Mouse (Mus musculus): ENCODE results near the gene Tbp. TPM values are rescaled to one million over a fixed set of nuclear protein-coding genes. Genes with fewer than 3 reads are reported as not detected.

Gene Tbp
- total RNA-seq (2014; rRNA removed; ENCODE audit: low replicate concordance) (22.5 and 26.7 TPM in 2 replicates), polyA plus RNA-seq (2015; fragmentation: Nextera tagmentation; extraction: Ambion mirVana) (14.7 and 16.5 TPM in 2 replicates)

- peak; percentile 96 for DNase-seq (ENCODE audit: low spot score)
- under 1% methylated on average over 63 of the region's 63 CpGs for WGBS
- Histone ChIP-seq H3K27me3 (ENCODE audit: control insufficient read depth, insufficient read depth, low read length) (no peaks in the 10 kb centered on the region), H3K4me3 (ENCODE audit: low read depth, low read length) (peak within 1 kb of the TSS; percentile 96), H3K9me3 (replicated peaks; ENCODE audit: control insufficient read depth, low read length) (no peaks in the 10 kb centered on the region), H3K36me3 (replicated peaks; ENCODE audit: control insufficient read depth, insufficient read depth, low read length) (peaks cover 26% of the 10 kb centered on the region), H3K27ac (ENCODE audit: low read depth) (peak within 1 kb of the TSS; percentile 95), H3K9ac (replicated peaks; ENCODE audit: low read depth, low read length) (peak within 1 kb of the TSS; percentile 80), H3K4me2 (ENCODE audit: low read depth, low read length) (peak within 1 kb of the TSS; percentile 79), H3K4me1 (ENCODE audit: control insufficient read depth, insufficient read depth) (peaks cover 28% of the 10 kb centered on the region)
- peak; percentile 90 for ATAC-seq (ENCODE audit: insufficient read depth, low read depth)
- TF ChIP-seq CTCF (IDR thresholded peaks at IDR 0.05; ENCODE audit: low read depth) (no peak), EP300 (IDR thresholded peaks at IDR 0.05; ENCODE audit: low read depth) (peak; percentile 70; the same call in 1 of the 2 replicates)
Measured at GRCm38 (mm10) chr17:15499656-15500394, at the start of gene Tbp, which contains the start of gene Psmb1. Gene Tbp (plus strand): TSS chr17:15499888. Gene Psmb1 (minus strand): TSS chr17:15499751.

GRCm38 (mm10) chr17:15455203-15455602 lies 44.5 kb upstream of the Tbp start:
- no peak overlapping the region for H3K4me3 ChIP-seq (ENCODE audit: low read depth, low read length)
- ATAC-seq (ENCODE audit: insufficient read depth, low read depth), result no peak
- 0 out of 2 replicates have a peak, but pooled peaks cover 2% of the 10 kb centered on the region for H3K4me1 ChIP-seq (ENCODE audit: control insufficient read depth, insufficient read depth)
- no peaks in the 10 kb centered on the region for H3K27me3 ChIP-seq (ENCODE audit: control insufficient read depth, insufficient read depth, low read length)
- H3K27ac ChIP-seq (ENCODE audit: low read depth), result no peak overlapping the region
- no peak for DNase-seq (ENCODE audit: low spot score)
- H3K36me3 ChIP-seq (replicated peaks; ENCODE audit: control insufficient read depth, insufficient read depth, low read length), result no peaks in the 10 kb centered on the region
- WGBS, result 67% methylated on average over 4 of the region's 4 CpGs
- TF ChIP-seq CTCF (IDR thresholded peaks at IDR 0.05; ENCODE audit: low read depth) (no peak), EP300 (IDR thresholded peaks at IDR 0.05; ENCODE audit: low read depth) (no peak)
- no peaks in the 10 kb centered on the region for H3K9me3 ChIP-seq (replicated peaks; ENCODE audit: control insufficient read depth, low read length)
- no peak overlapping the region for H3K9ac ChIP-seq (replicated peaks; ENCODE audit: low read depth, low read length)
- no peak overlapping the region for H3K4me2 ChIP-seq (ENCODE audit: low read depth, low read length)

GRCm38 (mm10) chr17:15456595-15456994 lies 43.1 kb upstream of the Tbp start:
- H3K4me2 ChIP-seq (ENCODE audit: low read depth, low read length), result no peak overlapping the region
- no peak overlapping the region for H3K4me3 ChIP-seq (ENCODE audit: low read depth, low read length)
- 85% methylated on average over 2 of the region's 2 CpGs for WGBS
- no peak for ATAC-seq (ENCODE audit: insufficient read depth, low read depth)
- DNase-seq (ENCODE audit: low spot score), result no peak
- no peaks in the 10 kb centered on the region for H3K36me3 ChIP-seq (replicated peaks; ENCODE audit: control insufficient read depth, insufficient read depth, low read length)
- H3K9me3 ChIP-seq (replicated peaks; ENCODE audit: control insufficient read depth, low read length), result no peaks in the 10 kb centered on the region
- H3K27me3 ChIP-seq (ENCODE audit: control insufficient read depth, insufficient read depth, low read length), result no peaks in the 10 kb centered on the region
- H3K27ac ChIP-seq (ENCODE audit: low read depth), result no peak overlapping the region
- TF ChIP-seq CTCF (IDR thresholded peaks at IDR 0.05; ENCODE audit: low read depth), result no peak
- no peak for TF ChIP-seq EP300 (IDR thresholded peaks at IDR 0.05; ENCODE audit: low read depth)
- H3K4me1 ChIP-seq (ENCODE audit: control insufficient read depth, insufficient read depth), result peaks cover 6% of the 10 kb centered on the region
- no peak overlapping the region for H3K9ac ChIP-seq (replicated peaks; ENCODE audit: low read depth, low read length)

- TF ChIP-seq CTCF (IDR thresholded peaks at IDR 0.05; ENCODE audit: low read depth) (no peak), EP300 (IDR thresholded peaks at IDR 0.05; ENCODE audit: low read depth) (no peak)
- Histone ChIP-seq H3K36me3 (replicated peaks; ENCODE audit: control insufficient read depth, insufficient read depth, low read length) (no peaks in the 10 kb centered on the region), H3K4me2 (ENCODE audit: low read depth, low read length) (no peak overlapping the region), H3K9ac (replicated peaks; ENCODE audit: low read depth, low read length) (no peak overlapping the region), H3K27me3 (ENCODE audit: control insufficient read depth, insufficient read depth, low read length) (no peaks in the 10 kb centered on the region), H3K4me1 (ENCODE audit: control insufficient read depth, insufficient read depth) (peaks cover 16% of the 10 kb centered on the region), H3K27ac (ENCODE audit: low read depth) (no peak overlapping the region), H3K9me3 (replicated peaks; ENCODE audit: control insufficient read depth, low read length) (no peaks in the 10 kb centered on the region), H3K4me3 (ENCODE audit: low read depth, low read length) (no peak overlapping the region)
- ATAC-seq (ENCODE audit: insufficient read depth, low read depth) (no peak), DNase-seq (ENCODE audit: low spot score) (no peak)
- 76% methylated on average over 4 of the region's 4 CpGs for WGBS
Measured at GRCm38 (mm10) chr17:15459761-15460160, 39.9 kb upstream of the Tbp start.

GRCm38 (mm10) chr17:15461921-15462495 lies 37.7 kb upstream of the Tbp start:
- H3K4me2 ChIP-seq (ENCODE audit: low read depth, low read length), result 0 out of 2 replicates have a peak overlapping the region, but pooled peaks have one; percentile 5
- H3K27me3 ChIP-seq (ENCODE audit: control insufficient read depth, insufficient read depth, low read length), result no peaks in the 10 kb centered on the region
- 37% methylated on average over 6 of the region's 6 CpGs for WGBS
- ATAC-seq (ENCODE audit: insufficient read depth, low read depth) (peak; percentile 96), DNase-seq (ENCODE audit: low spot score) (peak; percentile 86)
- H3K9me3 ChIP-seq (replicated peaks; ENCODE audit: control insufficient read depth, low read length), result no peaks in the 10 kb centered on the region
- H3K9ac ChIP-seq (replicated peaks; ENCODE audit: low read depth, low read length), result no peak overlapping the region
- peak overlapping the region; percentile 91 for H3K27ac ChIP-seq (ENCODE audit: low read depth)
- peaks cover 16% of the 10 kb centered on the region for H3K4me1 ChIP-seq (ENCODE audit: control insufficient read depth, insufficient read depth)
- no peaks in the 10 kb centered on the region for H3K36me3 ChIP-seq (replicated peaks; ENCODE audit: control insufficient read depth, insufficient read depth, low read length)
- no peak overlapping the region for H3K4me3 ChIP-seq (ENCODE audit: low read depth, low read length)
- TF ChIP-seq CTCF (IDR thresholded peaks at IDR 0.05; ENCODE audit: low read depth), result no peak
- TF ChIP-seq EP300 (IDR thresholded peaks at IDR 0.05; ENCODE audit: low read depth), result peak; percentile 84
